Mouse (Mus musculus) layer of hippocampus, adult 11-12 months (tissue): Measurements from ENCODE around the gene Mgea5.

ENCODE experiments used
- DNase-seq: peaks from one replicate; pipeline ENCODE4 v3.0.0; 2022; ENCODE audit warnings: low spot score

Mgea5 gene

DNA sequence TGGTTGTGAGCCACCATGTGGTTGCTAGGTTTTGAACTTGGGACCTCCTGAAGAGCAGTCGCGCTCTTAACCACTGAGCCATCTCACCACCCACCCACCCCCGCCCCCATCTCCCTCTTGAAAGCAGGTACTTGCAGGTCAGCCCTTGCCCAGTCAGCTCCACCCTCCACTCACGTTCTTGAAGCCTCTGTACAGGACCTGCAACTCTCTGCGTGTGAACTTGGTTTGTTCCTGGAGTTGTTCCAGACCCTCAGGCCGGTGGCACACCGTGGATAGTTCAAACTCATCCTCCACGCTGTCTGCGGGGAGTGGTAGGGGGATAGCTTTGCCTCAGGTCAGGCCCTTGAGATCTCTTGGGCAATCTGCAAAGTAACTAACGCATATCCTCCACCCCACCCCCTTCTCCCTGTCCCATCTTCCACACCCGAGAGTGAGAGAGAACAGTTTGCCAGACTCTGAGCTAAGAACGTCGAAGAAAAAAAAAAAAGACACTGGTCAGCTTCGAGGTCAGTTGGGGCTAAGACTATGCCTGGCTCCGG, 11.8 kb upstream of the Mgea5 start:
- DNase-seq = no peak

- DNase-seq = no peak
Observed at GRCm38 (mm10) chr19:45794718-45795117, 11.1 kb upstream of the Mgea5 start.

- no peak for DNase-seq
Observed at GRCm38 (mm10) chr19:45792404-45792803, 8.8 kb upstream of the Mgea5 start.

DNA sequence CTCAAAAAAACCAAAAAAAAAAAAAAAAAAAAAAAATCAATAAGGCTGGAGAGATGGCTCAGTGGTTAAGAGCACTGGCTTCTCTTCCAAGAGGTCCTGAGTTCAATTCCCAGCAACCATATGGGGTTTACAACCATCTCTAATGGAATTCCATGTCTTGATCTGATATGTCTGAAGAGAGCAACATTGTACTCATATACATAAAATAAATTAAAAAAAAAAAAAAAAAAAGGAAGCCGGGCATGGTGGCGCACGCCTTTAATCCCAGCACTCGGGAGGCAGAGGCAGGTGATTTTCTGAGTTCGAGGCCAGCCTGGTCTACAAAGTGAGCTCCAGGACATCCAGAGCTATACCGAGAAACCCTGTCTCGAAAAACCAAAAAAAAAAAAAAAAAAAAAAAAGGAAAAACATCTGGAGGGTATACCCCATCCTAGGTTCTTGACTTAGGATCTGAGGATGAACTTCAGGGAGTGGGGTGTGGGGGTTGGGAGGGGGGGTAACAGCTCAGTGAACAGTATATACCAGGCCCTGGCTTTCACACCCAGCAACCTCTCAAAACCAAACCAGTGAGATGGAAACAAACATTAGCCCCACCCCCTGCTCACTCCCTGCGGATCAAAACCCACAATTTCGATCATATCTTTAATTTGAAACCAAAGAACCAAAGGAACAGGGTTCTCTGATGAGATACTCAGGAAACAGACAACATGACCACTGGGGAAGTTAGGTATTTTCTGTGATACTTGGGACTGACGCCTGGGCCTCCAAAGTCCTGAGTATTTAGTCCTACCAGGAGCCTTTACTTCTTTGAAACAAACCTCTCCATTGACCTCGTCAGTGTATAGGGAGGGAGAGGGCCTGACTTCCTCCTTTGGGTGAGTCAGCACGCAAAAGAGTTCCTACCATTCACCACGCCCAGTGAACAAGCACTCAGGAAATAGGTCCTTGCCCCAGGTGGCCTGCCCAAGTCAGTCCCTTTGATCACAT, 6.5 kb upstream of the Mgea5 start:
- no peak for DNase-seq

- DNase-seq = no peak
Observed at GRCm38 (mm10) chr19:45789365-45789764, 5.7 kb upstream of the Mgea5 start.

DNA sequence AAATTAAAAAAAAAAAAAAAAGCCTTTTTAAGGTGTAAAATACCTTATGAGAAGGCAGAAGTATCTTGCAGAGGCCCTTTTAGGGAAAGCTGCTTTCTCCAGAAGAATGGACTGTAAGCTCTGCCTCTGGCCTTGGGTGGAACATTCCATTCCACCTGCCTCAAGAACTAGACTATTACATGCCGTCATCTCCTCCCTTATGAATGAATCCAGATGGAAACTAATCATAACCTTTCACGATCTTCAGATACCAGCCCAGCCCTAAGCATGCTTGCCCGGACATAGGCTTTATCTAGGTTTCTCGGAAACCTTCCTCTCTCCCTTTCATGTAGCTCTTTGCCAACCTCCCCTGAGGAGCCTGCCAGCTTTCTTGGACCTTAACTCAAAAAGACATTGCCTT, 4.7 kb upstream of the Mgea5 start:
- no peak for DNase-seq

GRCm38 (mm10) chr19:45787450-45787849, 3.8 kb upstream of the Mgea5 start:
- no peak for DNase-seq

GRCm38 (mm10) chr19:45785470-45785869, 1.8 kb upstream of the Mgea5 start:
- DNase-seq = no peak

- no peak for DNase-seq
Observed at GRCm38 (mm10) chr19:45783933-45784576, 418 bp upstream of the Mgea5 start.

- peak; percentile 58 for DNase-seq
Observed at GRCm38 (mm10) chr19:45782315-45783001, 1.2 kb downstream of the Mgea5 start.

GRCm38 (mm10) chr19:45781676-45782075, 2.0 kb downstream of the Mgea5 start:
- DNase-seq = no peak

GRCm38 (mm10) chr19:45780350-45780915, 3.2 kb downstream of the Mgea5 start:
- DNase-seq = no peak

- no peak for DNase-seq
Observed at GRCm38 (mm10) chr19:45775486-45775885, 8.2 kb downstream of the Mgea5 start.

GRCm38 (mm10) chr19:45771501-45771900, 12.1 kb downstream of the Mgea5 start:
- DNase-seq = no peak

DNA sequence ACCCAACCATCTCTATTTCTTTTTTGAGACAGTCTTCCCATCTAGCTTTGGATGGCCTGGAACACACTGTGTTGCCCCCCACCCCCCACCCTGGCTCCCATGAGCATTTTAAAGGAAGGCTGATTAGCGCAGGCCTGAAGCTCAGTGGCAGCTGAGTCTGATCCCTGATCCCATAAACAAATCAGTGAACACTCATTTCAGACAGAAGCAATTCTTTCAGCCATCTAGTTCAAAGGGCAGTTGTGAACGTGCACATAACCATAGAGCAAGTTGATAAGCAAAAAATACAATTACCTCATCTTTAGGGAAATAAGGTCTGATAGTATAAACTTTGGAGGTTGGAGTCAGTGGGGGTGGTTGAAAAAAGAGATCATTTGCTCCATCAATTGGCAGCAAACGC, 22.8 kb downstream of the Mgea5 start:
- no peak for DNase-seq

GRCm38 (mm10) chr19:45758671-45759070, 25.0 kb downstream of the Mgea5 start:
- DNase-seq = no peak

- no peak for DNase-seq
Observed at GRCm38 (mm10) chr19:45753551-45753950, 30.1 kb downstream of the Mgea5 start.

DNA sequence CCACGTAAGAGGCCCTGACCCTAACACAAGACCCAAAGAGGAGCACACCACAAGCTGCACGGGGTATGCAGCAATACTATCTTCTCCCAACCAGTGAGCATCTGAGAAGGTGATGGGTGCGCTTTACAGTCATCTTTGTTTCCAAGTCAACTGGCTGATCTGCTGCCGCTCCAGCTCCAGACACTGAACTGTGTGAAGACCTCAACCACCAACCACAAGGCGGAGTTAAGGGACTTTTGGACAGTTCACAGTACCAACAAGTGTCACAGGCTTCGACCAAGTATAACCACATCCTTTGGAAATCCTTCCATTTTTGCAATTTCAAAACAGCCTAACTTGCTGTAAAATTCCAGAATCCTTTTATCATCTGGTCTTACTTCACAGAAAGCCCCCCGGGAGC, 31.8 kb downstream of the Mgea5 start:
- no peak for DNase-seq

GRCm38 (mm10) chr19:45749243-45750043, 34.2 kb downstream of the Mgea5 start, which contains the start of gene Npm3:
Npm3 (minus strand) TSS chr19:45749591.
- DNase-seq = peak; percentile 80

- no peak for DNase-seq
Observed at GRCm38 (mm10) chr19:45748691-45749242, 34.9 kb downstream of the Mgea5 start.

DNA sequence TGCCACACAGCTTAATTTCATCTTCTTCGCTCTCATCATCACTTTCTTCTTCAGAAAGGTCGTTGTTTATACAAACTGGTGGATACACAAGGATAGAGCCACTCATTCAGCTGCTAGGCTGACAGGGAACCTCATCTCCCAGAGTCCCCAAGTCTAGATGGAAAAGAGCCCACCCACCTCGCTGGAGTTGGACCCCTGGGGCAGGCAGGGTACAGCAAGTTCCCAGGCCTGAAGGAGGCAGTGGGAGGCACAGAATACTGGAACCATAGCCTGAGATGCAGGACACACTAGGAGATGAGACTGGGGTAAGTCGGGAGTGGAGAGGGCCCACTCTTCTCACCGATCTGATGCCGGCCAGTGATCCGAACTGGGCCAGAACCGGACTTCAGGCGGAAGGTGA, 35.4 kb downstream of the Mgea5 start:
- DNase-seq = no peak
